Mouse (Mus musculus) embryonic stem cell, embryonic (primary cell): ENCODE measurements at regions not wholly inside any gene's neighbourhood (a gene's known extent, or its start where the extent isn't known, plus 50 kb on each side); places are given as distances from the start of the nearest gene placed in this dataset.
"Not testable (repeated sequence)": the region's sequence is repeated elsewhere in the genome, so short reads cannot be mapped to it uniquely, and the experiment has no call there.

Experiments used
- CTCF ChIA-PET, 4 experiments: fragments of 300-600 bp in 2 of 4; fragments of 350-600 bp in 2 of 4; sonication (Branson Sonifier 250); formaldehyde crosslinking; loops; one replicate each; lab custom pipeline; 2022; ENCODE audit warnings: inconsistent platforms in 2 of 4; lab: Charles Lee
- POLR2A ChIA-PET, 4 experiments: fragments of 300-600 bp in 2 of 4; fragments of 350-600 bp in 2 of 4; sonication (Branson Sonifier 250); formaldehyde crosslinking; loops; one replicate each; lab custom pipeline; 2022; ENCODE audit warnings: antibody characterized with exemption in 4 of 4, inconsistent platforms in 1 of 4; lab: Charles Lee

DNA sequence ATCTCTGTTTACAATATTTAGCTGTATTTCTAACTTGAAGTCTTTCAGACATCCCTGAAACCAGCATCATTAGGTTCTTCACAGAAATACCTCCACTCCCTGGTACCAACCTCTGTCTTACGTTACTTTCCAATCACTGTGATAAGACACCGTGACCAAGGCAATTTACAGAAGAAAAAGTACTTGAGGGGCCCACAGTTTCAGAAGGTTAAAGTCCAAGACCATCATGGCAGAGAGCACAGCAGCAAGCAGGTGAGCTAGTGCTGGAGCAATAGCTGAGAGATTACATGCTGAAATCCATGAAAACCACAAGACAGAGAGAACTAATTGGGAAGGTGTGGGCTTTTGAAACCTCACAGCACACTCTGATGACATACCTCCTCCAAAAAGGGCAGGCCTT is 84.9 kb upstream of the Tgm3 start:
- ChIA-PET CTCF (no interaction called here), POLR2A (no interaction called here)

DNA sequence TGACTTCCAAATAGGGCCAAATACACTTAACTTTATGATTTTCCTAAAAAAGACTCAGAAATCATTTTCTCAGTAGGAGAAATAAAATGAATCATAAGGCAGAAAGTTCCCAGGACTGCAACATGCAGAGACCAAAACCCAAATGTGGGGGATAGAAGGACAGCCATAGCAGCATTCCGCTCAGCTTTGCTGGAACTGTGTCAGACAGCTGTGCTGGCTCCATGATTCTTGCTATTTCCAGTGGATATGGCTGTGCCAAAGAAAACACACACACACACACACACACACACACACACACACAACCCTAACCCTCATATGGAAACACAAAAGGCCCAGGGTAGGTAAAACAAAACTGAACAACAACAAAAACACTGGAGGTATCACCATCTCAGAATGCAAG is 78.6 kb upstream of the Tgm3 start:
- ChIA-PET CTCF (interaction anchor here in 1 of 4 experiments (0.6 kb wide), 1 partner anchor 63 kb away, joined by 3 read pairs; no protein-coding TSS in a partner anchor), POLR2A (interaction anchor here in 2 of 4 experiments (0.6 to 0.9 kb wide), 3 partner anchors 342 to 685 kb away, joined by 3 to 4 read pairs (median 4); no protein-coding TSS in a partner anchor)

DNA sequence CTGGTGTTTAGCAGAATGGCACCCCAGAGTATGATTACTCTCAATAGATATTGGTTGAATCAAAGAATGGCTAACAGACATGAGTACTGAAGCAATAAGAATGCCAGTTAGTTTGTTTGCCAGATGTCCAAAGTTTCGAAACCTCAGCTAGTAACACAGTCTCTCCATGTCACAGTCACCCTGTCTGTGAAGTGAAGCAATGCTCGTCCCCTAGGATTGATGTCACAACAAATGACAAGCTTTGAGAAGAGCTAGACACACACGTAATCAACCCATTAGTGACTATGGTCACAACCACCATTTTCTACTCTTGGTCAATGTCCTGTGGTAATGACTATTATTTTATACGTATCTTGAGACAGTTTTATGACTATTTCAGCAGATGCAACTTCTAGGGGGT is 69.3 kb upstream of the Tgm3 start:
- ChIA-PET POLR2A (no interaction called here), CTCF (interaction anchor here in 1 of 4 experiments (1.6 kb wide), 1 partner anchor 11 kb away, joined by 3 read pairs; no protein-coding TSS in a partner anchor)

DNA sequence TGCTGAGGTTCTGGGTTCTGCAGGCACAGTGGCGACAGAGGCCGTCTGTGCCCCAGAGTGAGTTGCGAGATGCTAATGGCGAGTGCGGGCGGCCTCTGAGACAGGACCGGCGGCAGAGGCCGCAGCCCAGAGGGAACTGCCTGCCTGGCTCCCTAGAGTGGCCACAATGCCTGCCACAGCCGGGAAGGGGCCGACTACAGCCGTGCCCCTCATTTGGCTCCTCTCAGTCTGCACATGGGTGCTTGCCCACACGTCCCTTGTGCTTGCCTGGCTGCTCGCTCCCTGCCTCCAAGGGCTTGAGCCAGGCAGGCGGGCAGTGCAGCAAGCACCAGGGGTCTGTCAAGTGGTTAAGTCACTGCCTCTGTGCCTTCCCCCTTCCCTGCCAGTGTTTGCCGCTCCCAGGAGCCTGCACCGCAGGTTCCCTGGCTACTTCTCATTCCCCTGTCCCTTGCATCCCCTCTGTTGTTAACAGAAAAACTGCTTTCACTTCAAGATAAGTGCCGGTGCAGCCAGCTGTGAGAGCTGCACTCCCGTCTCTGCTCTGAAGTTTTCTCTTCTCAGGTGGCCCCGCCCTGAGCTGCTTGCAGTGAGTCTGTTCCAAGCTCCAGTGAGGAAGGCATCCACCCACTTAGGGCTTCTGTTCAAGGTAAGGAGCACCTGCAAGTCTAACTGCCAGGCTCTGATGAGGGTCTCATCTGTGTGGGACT is 64.1 kb upstream of the Tgm3 start:
- ChIA-PET CTCF (no interaction called here), POLR2A (no interaction called here)

DNA sequence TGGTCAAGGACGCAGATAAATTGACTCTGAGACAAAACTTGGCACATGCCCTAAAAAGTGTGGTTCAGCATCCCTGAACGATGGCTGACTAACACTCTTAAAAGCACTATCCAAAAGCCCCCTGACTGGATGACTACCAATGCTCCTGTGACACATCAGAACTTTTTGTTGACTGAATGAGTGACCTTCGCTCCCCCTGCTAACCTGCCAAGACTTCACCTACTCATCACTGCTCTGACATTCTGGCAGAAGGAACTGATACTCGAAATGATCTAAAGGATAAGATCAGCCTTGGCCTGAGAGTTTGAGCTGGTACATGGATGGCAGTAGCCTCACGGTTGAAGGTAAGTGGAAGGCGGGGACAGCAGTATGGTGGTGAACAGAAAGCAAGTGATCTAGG is 62.4 kb upstream of the Tgm3 start:
- CTCF ChIA-PET, POLR2A ChIA-PET: not testable (repeated sequence)

DNA sequence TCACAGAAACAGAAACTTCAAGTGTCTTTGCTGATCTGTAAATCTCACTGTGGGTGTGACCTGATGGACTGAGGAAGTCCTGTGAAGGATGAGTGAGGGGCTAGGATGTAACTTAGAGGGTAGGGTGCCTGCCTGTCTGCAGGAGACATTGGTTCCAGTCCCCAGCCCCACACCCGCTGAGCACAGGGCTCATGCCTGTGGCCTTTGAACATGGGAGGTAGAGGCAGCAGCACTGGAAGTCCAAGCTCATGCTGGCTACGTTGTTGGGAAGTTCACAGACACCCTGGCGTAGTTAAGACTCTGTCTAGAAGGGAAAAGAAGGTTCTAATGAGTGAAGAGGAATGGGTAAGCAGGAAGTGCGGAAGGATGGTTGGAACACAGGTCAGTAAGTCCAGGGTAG is 59.7 kb upstream of the Tgm3 start:
- CTCF ChIA-PET = no interaction called here
- POLR2A ChIA-PET = interaction anchor here in 1 of 4 experiments (1.2 kb wide), 1 partner anchor 322 kb away, joined by 3 read pairs; the partner anchor contains the start of gene Nop56

DNA sequence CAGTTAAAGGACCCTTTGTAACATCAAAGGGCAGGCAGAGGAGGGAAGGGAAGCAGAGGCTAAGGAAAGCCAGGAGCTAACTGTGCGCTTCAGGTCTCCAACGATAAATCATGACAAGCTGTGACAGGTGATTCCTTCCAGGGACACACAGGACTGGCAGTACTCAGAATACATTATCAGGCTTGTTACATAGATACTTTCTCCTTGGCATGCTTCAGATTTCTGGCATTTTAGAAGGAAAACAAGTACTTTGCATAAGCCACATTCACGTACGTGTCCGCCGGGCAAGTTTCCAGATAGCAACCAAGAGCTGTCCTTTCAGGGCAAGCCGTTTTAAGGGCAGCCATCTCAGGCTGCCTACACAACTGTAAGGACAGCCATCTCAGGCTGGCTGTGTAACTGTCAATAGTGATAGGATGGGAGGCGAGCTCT is 56.9 kb upstream of the Tgm3 start:
- POLR2A ChIA-PET = interaction anchor here in 1 of 4 experiments (1.2 kb wide), 1 partner anchor 224 kb away, joined by 4 read pairs; the partner anchor contains the start of gene Snrpb
- CTCF ChIA-PET = interaction anchor here in 3 of 4 experiments (0.5 to 1.7 kb wide), 4 partner anchors 12 to 641 kb away, joined by 3 to 5 read pairs (median 4); no protein-coding TSS in a partner anchor

DNA sequence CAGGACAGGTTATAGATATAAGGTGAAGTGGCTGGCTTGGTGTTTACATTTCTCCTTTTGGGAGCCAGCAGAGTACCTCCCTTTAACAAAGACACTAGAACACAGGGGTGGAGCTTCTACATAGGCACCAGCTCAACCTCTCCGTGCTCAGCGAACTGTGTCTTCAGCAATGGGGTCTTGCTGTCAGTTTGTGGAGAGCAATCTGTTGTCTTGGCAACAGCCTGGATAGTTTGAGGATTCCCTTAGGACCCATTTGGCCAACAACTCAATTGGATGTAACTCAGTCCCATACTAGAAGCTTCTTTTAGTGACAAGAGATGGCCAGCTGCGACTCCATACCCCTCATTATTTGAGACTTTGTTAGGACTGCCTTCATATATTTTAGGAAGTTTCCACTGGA is 54.0 kb upstream of the Tgm3 start:
- POLR2A ChIA-PET = no interaction called here
- CTCF ChIA-PET = interaction anchor here in 1 of 4 experiments (0.6 kb wide), 1 partner anchor 54 kb away, joined by 3 read pairs; no protein-coding TSS in a partner anchor

DNA sequence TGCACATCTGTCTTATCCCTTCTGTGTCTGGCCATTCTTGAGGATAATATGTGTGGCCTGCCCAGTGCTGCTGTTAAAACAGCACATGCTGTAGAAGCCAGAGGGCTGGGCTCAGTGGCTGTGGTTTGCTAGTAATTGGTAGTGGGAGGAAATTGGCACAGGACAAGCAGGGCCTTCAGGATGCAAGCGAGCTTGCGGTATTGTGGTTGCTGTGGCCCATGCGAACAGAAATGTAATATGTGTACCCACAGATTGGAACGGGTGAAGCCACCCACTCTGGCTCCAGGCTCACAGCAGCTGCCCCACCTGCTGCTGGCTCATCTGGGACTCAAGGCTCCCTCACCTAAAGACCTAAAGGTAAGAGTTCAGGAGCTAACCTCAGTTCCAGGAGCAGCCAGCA is 51.8 kb upstream of the Tgm3 start:
- POLR2A ChIA-PET = interaction anchor here in 1 of 4 experiments (0.6 kb wide), 1 partner anchor 9 kb away, joined by 7 read pairs; no protein-coding TSS in a partner anchor
- CTCF ChIA-PET = no interaction called here

DNA sequence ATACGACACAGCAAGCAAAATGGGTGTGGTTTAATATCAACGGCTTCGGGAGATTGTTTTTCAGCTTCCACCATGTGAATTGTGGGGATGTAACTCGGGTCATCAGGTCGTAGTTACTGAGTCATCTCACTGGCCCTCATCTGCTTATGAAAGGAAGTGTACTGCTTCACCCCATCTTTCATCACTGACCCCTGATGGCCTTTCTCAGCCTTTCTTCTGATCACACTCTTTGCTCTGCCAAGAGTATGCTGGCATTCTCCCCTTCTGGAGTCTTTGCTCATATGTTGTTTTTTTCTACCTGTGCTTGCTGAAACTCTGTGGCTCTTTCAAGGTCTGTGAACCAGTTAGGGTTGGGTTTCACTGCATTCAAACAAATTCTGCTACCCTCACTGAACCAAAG is 50.6 kb upstream of the Tgm3 start:
- ChIA-PET POLR2A (no interaction called here), CTCF (no interaction called here)
